Mouse (Mus musculus): ENCODE results near the gene Gmps.
A peak's percentile ranks its signal among the peaks of the same experiment; 100 is the strongest.

The Gmps gene

DNA sequence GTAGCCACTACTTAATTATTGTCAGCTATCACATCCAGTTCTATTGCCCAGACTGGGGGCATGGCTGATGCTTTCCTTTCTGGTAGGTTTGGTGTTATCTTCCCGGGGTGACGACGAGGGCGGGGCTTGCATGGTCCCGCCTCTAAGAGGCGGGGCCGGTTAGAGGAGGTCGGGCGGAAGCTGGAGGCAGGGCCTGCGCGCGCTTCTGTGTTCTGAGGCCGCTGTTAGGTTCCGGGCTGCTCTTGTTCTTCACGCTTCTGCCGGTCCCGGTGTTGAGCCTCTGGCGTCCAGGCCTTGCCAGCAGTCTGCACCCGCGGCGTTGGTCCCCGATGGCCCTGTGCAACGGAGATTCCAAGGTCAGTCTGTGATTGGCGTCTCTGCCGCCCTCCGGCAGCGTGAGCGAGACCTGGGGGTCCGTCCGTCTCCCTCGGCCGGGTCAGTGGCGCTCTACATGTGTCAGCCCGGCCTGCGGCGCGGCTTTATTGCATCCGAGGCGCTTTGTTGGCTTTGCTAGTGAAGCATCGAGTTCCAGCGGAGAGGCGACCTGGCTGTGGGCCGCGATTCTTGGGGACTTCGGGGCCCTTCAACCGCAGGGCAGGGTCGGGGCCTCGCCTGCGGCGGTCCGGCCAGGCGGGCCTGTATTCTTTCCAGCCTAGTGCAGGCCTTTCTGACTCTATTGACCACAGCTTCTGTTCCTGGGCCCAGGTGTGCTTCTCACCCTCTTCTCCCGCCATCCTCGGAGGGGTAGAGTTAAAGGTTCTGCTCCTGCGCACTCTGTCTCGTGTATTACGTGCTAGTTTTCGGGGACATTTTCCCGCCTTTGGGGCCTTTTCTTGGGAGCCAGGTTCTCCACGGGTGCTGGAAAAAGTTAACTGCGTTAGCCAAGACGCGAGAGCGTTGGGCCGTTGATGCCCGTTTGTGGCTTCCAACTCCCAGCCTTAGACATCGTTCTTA is at the start of gene Gmps:
Gmps (plus strand) TSS at position 152 of the 954 bp plus-strand sequence.
- peak; percentile 94 for DNase-seq (ENCODE audit: low spot score)

DNA sequence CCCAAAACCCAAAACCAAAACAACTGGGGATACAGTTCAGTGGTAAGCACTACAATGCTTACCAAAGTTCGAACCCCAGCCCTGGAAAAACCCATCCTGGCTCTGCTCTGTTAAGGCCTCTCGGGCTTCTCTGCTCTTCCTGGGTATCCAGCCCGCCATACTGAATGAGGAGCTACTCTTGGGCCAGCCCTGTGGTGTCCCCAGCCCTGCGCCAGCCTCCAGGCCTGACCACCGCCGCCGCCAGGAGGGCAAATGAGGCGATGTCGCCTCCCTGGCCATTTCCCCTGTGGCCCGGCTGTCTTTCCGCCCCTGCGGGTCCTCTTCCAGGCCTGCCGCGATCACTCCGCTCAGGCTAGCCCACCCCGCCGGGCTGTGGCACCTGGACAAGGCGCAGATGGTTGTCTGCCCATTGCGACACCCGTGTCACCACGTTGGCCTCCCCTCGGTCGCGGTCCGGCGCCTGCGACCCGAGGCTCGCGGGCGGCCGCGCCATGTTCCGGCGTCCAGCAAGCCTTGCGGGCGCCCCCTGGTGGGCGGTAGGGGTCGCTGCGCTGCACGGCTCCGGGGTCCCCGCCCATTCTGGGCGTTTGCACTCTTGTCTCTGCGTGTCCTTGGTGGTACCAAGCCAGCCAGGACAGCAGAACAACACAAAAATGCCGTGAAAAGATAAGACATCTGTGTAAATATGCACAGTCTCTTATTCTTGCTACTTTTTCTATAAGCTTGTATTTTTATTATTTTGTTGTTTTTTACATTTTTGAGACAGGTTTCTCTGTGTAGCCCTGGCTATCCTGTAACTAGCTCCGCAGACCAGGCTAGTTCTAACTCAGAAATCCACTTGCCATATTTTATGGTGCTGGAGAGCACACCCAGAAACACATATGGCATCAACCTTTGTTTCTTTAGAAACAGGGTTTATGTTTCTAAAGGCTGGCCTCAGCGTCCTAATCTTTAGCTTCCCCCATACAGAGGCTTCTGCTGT is 46.7 kb upstream of the Gmps start, which contains the start of gene E130311K13Rik:
E130311K13Rik (minus strand) TSS at position 595 of the 982 bp plus-strand sequence.
- peak; percentile 91 for DNase-seq (ENCODE audit: low spot score)

DNA sequence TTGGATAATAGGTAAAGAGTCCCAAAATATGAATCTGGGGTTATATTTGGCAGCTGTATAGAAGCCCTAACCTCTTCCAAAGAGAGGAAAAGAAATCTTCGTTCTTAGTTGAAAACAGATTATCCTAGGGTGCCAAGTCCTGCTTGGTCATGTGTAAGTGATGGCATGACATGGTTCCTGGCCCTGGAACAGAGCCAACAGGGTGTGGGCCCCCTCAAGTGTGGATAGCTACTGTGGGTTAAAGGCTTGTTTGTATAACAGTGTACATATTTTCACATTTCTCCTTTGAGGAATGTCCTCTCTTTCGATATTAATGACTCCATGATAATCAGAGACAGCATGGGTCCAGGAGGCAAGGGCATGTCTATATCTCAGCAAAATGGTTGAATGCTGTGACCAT is 37.0 kb upstream of the Gmps start:
- no peak for DNase-seq (ENCODE audit: low spot score)

DNA sequence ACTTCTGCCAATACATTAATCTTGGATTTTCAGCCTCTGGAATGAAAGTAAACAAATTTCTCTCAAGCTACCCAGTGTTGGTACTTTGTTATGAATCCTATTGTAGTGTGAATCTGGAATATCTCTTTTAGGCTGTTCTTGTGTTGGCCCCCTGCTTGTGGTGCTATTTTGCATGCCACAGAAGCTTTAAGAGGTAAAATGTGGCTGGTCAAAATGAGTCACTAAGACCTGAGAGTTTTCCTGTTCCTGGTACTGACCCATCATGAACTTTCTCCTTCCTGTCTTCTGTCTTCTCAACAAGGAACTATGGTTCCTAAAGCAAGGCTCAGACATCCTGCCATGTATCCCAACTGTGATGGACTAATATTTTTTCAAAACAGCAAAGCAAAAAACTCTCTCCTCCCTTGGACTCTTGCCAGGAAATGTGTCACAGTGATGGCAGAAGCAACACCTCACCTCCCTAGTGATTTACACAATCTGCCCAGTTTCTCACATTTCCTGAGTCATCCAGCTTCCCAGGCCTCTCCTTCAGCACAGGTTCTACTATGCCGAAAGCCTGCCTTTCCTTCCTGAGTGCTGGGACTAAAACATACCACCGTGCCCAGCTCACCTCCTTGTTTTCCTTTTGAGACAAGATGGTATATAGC is 34.6 kb upstream of the Gmps start:
- no peak for DNase-seq (ENCODE audit: low spot score)

DNA sequence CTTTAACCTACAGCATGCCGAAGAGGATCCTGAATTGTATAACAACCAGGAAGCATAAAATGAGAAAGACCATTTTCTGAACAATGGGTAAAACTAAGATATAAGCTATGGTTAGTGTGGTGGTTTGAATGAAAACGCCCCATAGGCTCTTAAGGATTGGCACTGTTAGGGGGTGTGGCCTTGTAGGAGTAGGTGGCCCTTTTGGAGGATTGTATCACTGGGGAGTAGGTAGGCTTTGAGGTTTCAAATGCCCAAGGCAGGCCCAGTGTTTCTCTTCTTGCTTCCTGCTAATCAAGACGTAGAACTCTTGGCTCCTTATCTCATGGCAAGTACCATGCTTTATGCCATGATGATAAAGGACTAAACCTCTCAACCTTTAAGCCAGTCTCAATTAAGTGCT is 26.1 kb upstream of the Gmps start:
- DNase-seq (ENCODE audit: low spot score) = no peak

DNA sequence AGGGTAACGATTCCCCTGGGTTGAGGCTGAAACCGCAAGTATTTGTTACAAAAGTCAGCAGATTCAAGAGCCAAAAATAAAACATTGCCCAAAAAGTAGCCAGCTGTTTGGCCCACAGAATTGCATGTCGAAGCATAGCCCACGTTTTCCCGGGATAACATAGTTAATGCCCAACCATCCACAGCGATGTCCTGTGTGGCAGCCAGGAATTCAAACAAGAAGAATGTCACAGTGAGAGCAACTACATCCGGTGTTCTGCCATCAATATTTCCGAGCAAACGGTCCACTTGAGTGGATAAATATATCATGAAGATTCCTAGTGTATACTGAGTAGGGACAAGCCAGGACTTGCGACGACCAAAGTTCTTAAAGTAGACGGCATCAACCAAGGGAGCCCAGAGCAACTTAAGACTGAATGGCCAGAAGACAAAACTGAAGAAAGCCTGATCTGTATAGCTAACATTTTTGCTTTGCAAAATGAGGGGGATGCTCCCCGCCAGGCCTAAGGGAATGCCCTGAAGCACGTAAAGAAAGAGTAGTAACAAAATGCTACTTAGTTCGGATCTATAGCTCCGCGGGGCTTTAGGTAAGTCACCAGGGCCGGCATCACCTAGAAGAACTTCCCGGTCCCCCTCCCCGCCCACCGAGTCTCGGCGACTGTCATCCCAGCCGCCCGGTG is 12.3 kb upstream of the Gmps start:
- no peak for DNase-seq (ENCODE audit: low spot score)

DNA sequence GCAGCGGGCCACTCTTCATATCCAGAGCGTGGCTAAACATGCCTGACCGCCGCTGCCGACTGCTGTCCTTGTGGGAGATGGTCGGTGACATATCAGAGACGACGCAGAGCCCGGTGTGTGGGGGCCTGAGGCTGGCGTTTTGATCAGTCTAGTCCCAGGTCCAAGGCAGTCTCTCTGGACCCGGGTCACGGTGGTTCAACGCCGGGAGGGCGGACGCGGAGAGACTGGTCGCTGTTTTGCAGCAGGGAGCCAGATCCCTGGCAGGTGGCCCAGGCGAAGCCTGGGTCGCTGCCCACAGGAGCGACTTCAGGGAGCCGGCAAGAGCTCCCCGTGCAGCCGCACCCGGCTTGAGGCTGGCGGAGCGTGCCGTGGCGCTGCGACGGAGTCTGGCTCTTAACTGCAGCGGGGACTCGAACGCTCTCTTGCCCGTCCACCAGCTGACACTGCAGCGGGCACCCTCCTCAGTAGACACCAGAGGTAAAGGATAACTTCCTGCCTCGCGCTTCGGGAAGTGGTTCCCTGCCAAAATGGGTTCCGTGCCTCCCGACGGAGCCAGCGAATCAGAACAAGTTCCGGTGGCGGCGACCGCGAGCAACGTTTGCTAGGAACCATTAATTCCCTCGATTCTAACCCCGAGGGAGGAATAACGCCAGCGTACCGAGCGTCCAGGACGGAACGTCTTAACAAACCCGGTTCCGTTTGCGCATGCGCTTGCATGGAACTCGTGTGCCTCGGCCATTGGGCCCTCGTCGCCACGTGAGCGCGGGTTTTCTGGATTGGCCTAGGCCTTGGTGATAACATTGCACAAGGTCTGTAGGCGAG is 11.6 kb upstream of the Gmps start, which contains the start of gene Slc33a1:
Slc33a1 (minus strand) TSS at position 669 of the 822 bp plus-strand sequence.
- peak; percentile 100 for DNase-seq (ENCODE audit: low spot score)

DNA sequence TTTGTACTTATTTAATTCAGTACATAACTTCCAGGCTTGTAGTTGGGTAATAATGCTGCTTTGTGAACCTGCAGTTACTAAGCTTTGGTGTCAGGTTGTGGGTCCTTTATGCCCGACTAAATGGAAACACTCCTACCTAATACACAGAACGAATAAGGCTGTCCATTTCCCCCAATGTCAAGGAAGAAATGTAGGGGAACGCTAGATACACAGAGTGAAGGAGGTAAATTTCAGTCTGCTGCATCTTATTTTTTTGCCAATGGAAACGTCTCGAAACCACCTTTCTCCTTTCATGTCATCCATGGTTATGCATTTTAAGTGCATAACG is 11.0 kb upstream of the Gmps start:
- no peak for DNase-seq (ENCODE audit: low spot score)

DNA sequence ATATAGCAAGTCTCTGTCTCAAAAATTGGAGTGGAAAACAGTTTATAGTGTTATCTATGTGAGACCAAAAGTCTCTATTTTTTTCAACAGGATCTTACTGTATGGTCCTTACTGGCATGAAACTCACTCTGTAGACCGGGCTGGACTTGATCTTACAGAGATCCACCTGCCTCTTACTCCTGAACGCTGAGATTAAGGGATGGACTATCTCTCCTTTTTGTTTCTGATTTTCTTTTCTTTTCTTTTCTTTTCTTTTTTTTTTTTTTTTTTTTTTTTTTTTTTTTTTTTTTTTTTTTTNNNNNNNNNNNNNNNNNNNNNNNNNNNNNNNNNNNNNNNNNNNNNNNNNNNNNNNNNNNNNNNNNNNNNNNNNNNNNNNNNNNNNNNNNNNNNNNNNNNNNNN is 10.0 kb upstream of the Gmps start:
- no peak for DNase-seq (ENCODE audit: low spot score)

DNA sequence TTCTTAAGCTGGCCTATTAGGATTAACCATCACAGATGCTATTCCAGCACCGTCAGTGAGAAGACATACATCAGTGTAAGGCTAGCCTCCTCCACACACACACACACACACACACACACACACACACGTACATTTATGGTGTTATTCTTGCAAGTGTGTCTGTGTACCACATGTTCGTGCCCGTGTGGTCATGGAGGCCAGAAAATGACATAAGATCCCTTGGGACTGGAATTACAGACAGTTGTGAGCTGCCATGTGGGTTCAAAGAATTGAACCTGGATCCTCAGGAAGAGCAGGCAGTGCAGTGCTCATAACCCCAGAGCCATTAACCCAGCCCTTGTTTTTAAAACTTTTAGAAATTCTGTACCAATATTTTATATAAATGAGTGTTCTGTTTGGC is 2.0 kb downstream of the Gmps start:
- DNase-seq (ENCODE audit: low spot score) = no peak

DNA sequence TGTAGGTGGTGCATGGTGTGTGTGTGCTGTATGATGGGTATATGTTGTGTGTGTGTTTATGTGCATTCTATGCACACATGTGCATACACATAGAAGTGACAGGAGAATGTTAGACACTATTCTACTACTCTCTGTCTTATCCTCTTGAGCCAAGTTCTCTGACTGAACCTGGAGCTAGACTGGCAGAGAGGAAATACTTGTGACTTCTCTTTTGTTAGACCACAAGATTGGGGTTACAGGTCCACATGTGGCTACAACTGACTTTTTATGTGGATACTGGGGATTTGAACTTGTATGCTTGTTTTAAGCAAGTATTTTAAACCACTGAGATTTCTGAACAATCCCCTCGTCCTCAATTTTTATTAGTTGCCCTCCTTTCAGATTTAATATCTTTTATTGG is 10.8 kb downstream of the Gmps start:
- no peak for DNase-seq (ENCODE audit: low spot score)

DNA sequence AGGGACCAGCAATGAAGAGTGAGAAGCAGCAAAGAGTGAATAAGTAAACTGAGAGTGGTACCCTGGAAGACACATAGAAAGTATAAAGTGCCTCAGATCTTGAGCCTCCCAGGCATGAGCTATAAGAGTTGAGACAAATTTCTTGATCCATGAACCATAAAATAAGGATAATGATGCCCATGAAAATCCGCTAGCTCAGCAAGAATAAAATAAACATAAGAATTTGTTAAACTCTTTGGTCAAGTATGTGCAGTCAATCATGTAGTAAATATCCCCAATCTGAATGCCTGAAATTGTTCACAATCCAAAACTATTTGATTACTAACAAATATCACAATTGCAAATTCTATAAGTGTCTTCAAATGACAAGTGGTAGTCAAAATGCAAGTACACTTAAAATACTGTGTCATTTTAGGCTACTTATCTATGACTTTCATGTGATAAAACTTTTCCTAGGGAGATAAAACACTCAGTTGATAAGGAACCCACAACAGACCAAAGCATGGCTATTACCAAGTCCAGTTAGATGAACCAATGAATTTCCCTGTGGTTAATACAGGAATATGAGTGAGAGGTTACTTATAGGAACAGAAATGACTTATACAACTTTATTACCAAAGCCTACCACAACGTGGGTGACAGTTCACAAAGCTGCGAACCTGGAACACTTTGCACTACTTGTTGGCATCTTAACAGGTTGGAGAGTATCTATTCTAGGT is 13.0 kb downstream of the Gmps start:
- DNase-seq (ENCODE audit: low spot score) = no peak

DNA sequence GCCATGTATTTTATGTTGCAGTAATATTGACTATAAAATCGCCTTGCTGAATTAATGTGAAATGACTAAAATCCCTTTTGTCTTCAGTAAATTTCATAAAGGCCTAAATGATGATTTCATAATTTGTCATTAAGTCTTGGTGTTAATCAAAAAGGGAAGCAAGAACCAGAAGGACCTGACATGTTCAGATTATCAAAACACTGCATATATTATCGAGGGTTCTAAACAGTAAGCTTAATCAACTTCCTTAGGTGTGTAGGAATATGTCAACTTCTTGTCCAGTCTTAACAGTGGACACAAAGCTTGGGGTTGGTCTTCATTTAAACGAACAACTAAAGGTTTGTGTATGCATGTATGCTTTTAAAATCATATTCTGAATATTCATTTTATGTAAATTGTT is 45.5 kb downstream of the Gmps start:
- DNase-seq (ENCODE audit: low spot score) = no peak

DNA sequence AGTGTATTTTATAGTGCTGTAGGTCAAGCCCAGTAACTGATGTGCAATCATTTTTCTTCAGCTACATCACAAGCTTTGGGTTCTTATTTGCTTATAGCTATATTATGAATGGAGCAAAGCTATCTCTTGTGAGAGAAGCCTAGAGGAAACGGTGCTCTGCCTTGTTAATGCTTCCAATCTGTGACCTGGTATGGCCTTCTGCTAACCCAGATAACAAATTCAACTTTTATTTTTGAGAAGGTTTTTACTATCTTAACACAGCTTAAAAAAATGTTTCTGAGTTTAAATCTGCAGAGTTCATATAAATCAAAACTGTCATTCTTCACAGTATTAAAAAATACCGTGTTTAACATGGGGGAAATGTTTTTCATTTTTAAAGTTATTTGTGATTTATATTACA is 46.0 kb downstream of the Gmps start:
- no peak for DNase-seq (ENCODE audit: low spot score)

DNA sequence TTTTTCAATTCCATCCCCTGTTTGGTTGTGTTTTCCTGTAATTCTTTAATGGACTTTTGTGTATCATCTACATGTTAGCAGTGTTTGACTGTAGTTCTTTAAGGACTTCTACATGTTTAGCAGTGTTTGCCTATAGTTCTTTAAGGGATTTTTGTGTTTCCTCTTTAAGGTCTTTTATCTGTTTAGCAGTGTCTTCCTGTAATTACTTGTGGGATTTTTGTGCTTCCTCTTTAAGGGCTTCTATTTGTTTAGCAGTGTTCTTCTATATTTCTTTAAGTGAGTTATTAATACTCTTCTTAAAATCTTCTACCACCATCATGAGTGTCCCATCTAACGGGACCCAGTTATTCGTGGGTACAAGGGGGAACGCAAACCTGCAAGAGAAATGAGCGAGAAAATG is 53.9 kb downstream of the Gmps start:
- DNase-seq (ENCODE audit: low spot score) = no peak

DNA sequence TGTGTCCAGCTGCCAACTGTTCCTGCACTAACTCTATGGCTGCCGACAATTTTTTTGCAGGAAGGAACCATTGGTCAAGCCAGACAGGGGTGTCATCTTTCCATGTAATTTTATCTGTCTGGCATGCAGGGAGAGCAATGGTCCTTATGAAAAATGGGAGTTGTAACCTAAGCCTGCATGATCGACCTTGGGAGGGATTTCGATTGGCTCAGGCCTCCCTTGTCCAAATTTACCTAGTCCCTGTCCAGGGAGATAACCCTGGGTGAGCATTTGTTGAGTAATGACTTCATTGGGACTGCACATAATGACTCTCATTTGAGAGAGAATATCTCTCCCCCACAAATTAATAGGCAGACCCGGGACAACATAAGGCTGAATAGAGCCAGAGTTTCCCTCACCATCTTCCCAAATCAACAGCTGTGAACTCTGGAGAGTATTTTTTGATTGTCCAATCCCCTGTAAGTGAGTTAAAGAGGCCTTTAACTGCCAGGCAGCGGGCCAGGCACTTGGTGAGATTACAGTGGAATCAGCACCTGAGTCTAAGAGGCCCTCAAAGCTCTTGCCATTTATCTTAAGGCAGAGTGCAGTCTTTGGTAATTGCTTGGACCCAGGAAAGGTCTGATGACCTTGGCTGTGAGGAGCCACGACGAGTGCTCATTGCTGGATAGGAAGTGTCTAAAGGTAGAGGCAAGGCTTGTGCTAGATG is 62.4 kb downstream of the Gmps start:
- DNase-seq (ENCODE audit: low spot score) = no peak

DNA sequence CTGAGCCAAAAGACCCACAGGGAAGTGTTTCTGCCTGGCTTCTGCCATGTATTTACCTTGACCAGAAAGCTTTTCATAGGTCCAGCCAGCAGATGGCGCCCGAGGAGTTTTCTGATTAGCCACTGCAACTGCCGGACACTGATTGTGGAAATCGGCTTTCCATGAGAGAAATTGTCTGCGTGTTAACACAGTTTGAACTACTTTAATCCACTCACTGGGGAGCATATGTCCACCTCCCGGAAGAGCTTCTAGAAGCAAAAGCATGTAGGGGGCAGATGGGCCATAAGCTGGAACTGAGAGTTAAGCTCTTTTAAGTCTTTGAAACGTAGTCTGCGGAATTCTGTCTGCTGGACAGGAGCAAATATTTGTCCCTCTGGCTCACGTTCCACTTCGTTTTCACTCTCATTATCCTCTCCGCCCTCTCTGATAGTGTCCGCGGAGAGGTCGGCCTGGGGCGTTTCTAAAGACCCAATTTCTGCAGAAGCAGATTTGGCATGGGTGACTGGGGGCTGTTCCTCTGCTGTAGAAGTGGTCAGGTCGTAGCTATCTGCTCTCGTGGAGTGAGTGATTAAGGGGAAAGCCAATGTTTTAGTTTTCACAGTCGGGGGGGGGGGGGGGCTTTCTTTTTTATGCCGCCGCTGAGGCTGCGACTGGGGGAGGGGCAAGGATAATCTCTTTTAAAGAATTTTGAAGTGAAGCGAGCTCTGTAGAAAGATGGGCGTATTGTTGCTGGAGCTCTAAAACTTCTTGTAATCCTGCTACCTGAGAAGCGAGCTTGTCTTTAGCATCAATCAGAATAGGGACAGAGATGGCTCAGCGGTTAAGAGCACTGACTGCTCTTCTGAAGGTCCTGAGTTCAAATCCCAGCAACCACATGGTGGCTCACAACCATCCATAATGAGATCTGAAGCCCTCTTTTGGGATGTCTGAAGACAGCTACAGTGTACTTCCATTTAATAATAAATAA is 64.2 kb downstream of the Gmps start:
- peak; percentile 88 for DNase-seq (ENCODE audit: low spot score)

All from urinary bladder, postnatal 14 days (tissue).